Mouse (Mus musculus): ENCODE results near the gene Adgrf2.
A peak's percentile ranks its signal among the peaks of the same experiment; 100 is the strongest.

The Adgrf2 gene

GRCm38 (mm10) chr17:42741801-42742217, at the start of gene Adgrf2:
TSS of gene Adgrf2 (minus strand) at chr17:42742179.
- DNase-seq (ENCODE audit: low spot score in 2 of 2): no peak

GRCm38 (mm10) chr17:42790787-42791186, 48.8 kb upstream of the Adgrf2 start:
- no peak for DNase-seq (ENCODE audit: low spot score in 2 of 2)

- DNase-seq (ENCODE audit: low spot score in 2 of 2): no peak
Measured at GRCm38 (mm10) chr17:42789723-42790122, 47.7 kb upstream of the Adgrf2 start.

GRCm38 (mm10) chr17:42788686-42789453, 46.9 kb upstream of the Adgrf2 start:
- no peak for DNase-seq (ENCODE audit: low spot score in 2 of 2)

- peak; percentile 41 to 53 for DNase-seq (ENCODE audit: low spot score in 2 of 2)
Measured at GRCm38 (mm10) chr17:42782156-42782757, 40.3 kb upstream of the Adgrf2 start.

GRCm38 (mm10) chr17:42753791-42754190, 11.8 kb upstream of the Adgrf2 start:
- no peak for DNase-seq (ENCODE audit: low spot score in 2 of 2)

GRCm38 (mm10) chr17:42752173-42752572, 10.2 kb upstream of the Adgrf2 start:
- no peak for DNase-seq (ENCODE audit: low spot score in 2 of 2)

GRCm38 (mm10) chr17:42745657-42746420, 3.9 kb upstream of the Adgrf2 start:
- no peak for DNase-seq (ENCODE audit: low spot score in 2 of 2)

- no peak for DNase-seq (ENCODE audit: low spot score in 2 of 2)
Measured at GRCm38 (mm10) chr17:42742823-42743222, 844 bp upstream of the Adgrf2 start.

GRCm38 (mm10) chr17:42738794-42739193, 3.2 kb downstream of the Adgrf2 start:
- no peak for DNase-seq (ENCODE audit: low spot score in 2 of 2)

- DNase-seq (ENCODE audit: low spot score in 2 of 2): no peak
Measured at GRCm38 (mm10) chr17:42717161-42717560, 24.8 kb downstream of the Adgrf2 start.

- no peak for DNase-seq (ENCODE audit: low spot score in 2 of 2)
Measured at GRCm38 (mm10) chr17:42714991-42715390, 27.0 kb downstream of the Adgrf2 start.

- no peak for DNase-seq (ENCODE audit: low spot score in 2 of 2)
Measured at GRCm38 (mm10) chr17:42710717-42711116, 31.3 kb downstream of the Adgrf2 start.

GRCm38 (mm10) chr17:42705611-42706010, 36.4 kb downstream of the Adgrf2 start:
- no peak for DNase-seq (ENCODE audit: low spot score in 2 of 2)

GRCm38 (mm10) chr17:42702198-42702597, 39.8 kb downstream of the Adgrf2 start:
- DNase-seq (ENCODE audit: low spot score in 2 of 2): peak; percentile 8 to 9

- DNase-seq (ENCODE audit: low spot score in 2 of 2): no peak
Measured at GRCm38 (mm10) chr17:42694730-42695129, 47.2 kb downstream of the Adgrf2 start.

GRCm38 (mm10) chr17:42692136-42692535, 49.8 kb downstream of the Adgrf2 start, which contains the start of gene Adgrf4:
TSS of gene Adgrf4 (minus strand) at chr17:42692284.
- DNase-seq (ENCODE audit: low spot score in 2 of 2): peak; percentile 10 to 15

- peak in 1 of 2 experiments; percentile 45 for DNase-seq (ENCODE audit: low spot score in 2 of 2)
Measured at GRCm38 (mm10) chr17:42690531-42690930, 51.4 kb downstream of the Adgrf2 start.

Data from urinary bladder, adult 18-20 months (tissue).